Mouse (Mus musculus) small intestine, adult 2 months (tissue): ENCODE results near the gene Klf13. TPM values are rescaled to one million over a fixed set of nuclear protein-coding genes. Genes with fewer than 3 reads are reported as not detected.

ENCODE experiments used
- H3K27ac ChIP-seq: fragments of 200-500 bp; 2 replicates; pipeline ENCODE4 v1.5.1; 2012; ENCODE audit warnings: low read depth, low read length, control low read depth, inconsistent platforms; ENCODE audit not compliant: insufficient read depth
- H3K27me3 ChIP-seq: fragments of 200-500 bp; 2 replicates; pipeline ENCODE4 v1.6.1; 2012; ENCODE audit warnings: mild to moderate bottlenecking, moderate library complexity, low read length, inconsistent platforms; ENCODE audit not compliant: control insufficient read depth, insufficient read depth
- H3K36me3 ChIP-seq: fragments of 200-500 bp; 2 replicates; pipeline ENCODE4 v1.6.1; 2012; ENCODE audit warnings: mild to moderate bottlenecking, low read length, control low read depth, inconsistent platforms; ENCODE audit not compliant: control insufficient read depth, insufficient read depth
- H3K4me1 ChIP-seq: fragments of 200-500 bp; 2 replicates; pipeline ENCODE4 v1.6.1; 2012; ENCODE audit warnings: low read length, inconsistent platforms, mixed read lengths; ENCODE audit not compliant: control insufficient read depth, insufficient read depth, insufficient read length
- H3K4me3 ChIP-seq: fragments of 200-500 bp; 2 replicates; pipeline ENCODE4 v1.5.1; 2012; ENCODE audit warnings: low read depth, mild to moderate bottlenecking, control low read depth, inconsistent platforms, low read length, moderate library complexity
- CTCF ChIP-seq: fragments of 200-500 bp; IDR thresholded peaks from 2 replicates; pipeline ENCODE4 v1.5.1; 2012; ENCODE audit warnings: low read depth, mild to moderate bottlenecking, control low read depth, inconsistent platforms, low read length, moderate library complexity, mixed read lengths; ENCODE audit not compliant: insufficient replicate concordance, insufficient read length; ENCODE audit errors: extremely low read depth
- POLR2A ChIP-seq: fragments of 200-500 bp; IDR thresholded peaks from 2 replicates; pipeline ENCODE4 v1.6.1; 2012; ENCODE audit warnings: low read depth, mild to moderate bottlenecking, control low read depth, inconsistent platforms, low read length, moderate library complexity
- WGBS: fragments of 180-500 bp; shearing (Covaris S2); methylation state at CpG from one replicate; pipeline ENCODE4 v1.1.7; 2018; 5-methylcytosine and 5-hydroxymethylcytosine counted together
- polyA plus RNA-seq: library from polyadenylated mRNA; depleted of rRNA; stranded (reverse); fragments of >200 nt; gene quantifications from 2 replicates; pipeline ENCODE4 v1.2.3, GENCODE M21; 2012

Klf13 gene
- polyA plus RNA-seq, 1 experiment: 55.1 TPM

- 17% methylated on average over 3 of the region's 3 CpGs for WGBS
- peak overlapping the region; percentile 99 for H3K27ac ChIP-seq
- H3K4me3 ChIP-seq: no peak overlapping the region
Measured at GRCm38 (mm10) chr7:63897655-63898054, 41.1 kb downstream of the Klf13 start.

DNA sequence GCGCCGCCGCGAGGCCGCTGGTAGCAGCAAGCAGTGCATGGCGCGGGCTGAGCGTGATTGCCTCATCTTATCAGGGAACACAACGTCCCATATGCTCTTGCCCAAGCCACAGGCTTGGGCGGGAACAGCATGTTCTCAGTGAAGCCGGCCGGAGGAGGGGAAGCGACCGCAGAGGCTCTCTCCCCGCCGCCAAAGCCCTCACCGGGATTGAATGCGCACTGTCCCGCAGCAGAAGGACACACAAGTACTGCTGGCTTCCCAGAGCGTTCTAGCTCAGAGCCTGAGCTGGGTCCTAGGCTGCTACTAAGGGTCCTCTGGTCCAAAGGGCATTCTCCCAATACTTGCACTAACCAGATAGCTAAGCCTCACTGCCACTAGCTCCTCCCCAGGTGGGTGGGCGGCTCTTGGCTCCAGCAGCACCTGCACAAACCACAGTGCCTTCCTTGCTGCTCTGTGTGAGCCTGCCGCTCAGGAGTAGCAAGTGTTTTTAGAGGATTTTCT is 41.7 kb downstream of the Klf13 start:
- TF ChIP-seq CTCF (peak; percentile 49; the same call in 1 of the 2 replicates), POLR2A (no peak; the same call in 1 of the 2 replicates)
- H3K4me3 ChIP-seq: peak overlapping the region; percentile 56
- peaks cover 33% of the 10 kb centered on the region for H3K4me1 ChIP-seq
- H3K27ac ChIP-seq: peak overlapping the region; percentile 99
- under 1% methylated on average over 22 of the region's 22 CpGs for WGBS
- no peaks in the 10 kb centered on the region for H3K27me3 ChIP-seq
- H3K36me3 ChIP-seq: no peaks in the 10 kb centered on the region

More at GRCm38 (mm10) chr7:63897655-63898054, 41.1 kb downstream of the Klf13 start:
- peaks cover 35% of the 10 kb centered on the region for H3K4me1 ChIP-seq
- no peak for TF ChIP-seq POLR2A
- TF ChIP-seq CTCF: no peak
- no peaks in the 10 kb centered on the region for H3K36me3 ChIP-seq
- H3K27me3 ChIP-seq: no peaks in the 10 kb centered on the region

DNA sequence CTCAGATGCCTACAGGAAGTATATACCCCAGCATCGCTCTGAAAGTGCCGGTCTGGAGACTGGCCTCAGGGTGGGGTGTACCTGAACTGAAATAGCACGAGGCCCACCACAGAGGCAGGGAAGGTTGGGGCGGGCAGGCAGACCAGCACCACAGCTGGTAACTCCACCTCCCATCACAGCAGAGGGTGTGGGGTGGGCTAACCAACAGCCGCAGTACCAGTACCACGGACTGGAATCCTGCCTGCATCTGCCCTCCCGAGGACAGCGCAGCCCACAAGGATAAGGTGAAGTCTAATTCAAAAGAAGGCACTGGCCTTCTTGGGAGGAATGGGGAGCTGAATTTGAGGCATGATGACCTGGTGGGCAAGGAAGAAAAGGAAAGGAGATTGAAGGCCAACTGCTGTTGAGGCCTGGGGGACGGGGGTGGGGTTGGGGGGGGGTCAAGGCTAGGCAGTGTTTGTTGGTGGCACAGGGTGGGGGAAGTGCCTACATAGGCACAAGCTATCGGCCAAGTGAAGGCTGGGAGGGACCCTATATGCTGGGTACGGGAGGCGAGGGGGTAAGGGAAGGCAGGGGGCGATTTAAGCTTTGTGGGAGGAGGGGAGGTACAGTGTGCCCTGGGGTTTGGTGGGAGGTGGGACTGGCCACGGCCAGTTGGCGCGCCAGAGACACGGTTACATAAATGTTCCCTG is 42.3 kb downstream of the Klf13 start:
- Histone ChIP-seq H3K4me1 (peaks cover 32% of the 10 kb centered on the region), H3K27ac (peak overlapping the region; percentile 86), H3K4me3 (peak overlapping the region; percentile 56), H3K36me3 (peaks cover 1% of the 10 kb centered on the region; the same call in 1 of the 2 replicates), H3K27me3 (no peaks in the 10 kb centered on the region)
- TF ChIP-seq POLR2A (no peak), CTCF (no peak; the same call in 1 of the 2 replicates)
- WGBS: 23% methylated on average over 17 of the region's 17 CpGs

DNA sequence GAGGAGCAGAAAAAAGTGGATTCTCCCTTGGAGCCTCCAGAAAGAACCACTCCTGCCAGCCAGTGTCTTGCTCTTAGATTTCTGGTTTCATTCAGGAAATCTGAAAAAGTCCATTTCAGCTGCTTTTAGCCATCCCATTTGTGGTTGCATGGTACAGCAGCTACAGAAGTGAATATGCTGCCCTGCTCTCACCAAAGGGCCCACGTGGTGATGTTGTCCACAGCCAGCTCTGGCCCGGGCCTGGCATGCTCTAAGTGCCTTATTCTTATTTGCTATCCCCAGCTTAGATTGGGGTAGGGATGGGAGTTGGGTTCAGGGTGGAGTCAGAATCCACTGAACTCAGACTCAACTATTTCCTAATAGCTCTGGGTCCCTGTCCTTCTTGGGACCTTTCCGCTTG is 43.5 kb downstream of the Klf13 start:
- TF ChIP-seq POLR2A: no peak
- no peak for TF ChIP-seq CTCF
- no peaks in the 10 kb centered on the region for H3K27me3 ChIP-seq
- H3K27ac ChIP-seq: peak overlapping the region; percentile 13; the same call in 1 of the 2 replicates
- peaks cover 29% of the 10 kb centered on the region for H3K4me1 ChIP-seq
- 67% methylated on average over 3 of the region's 3 CpGs for WGBS
- peaks cover 12% of the 10 kb centered on the region for H3K36me3 ChIP-seq
- no peak overlapping the region for H3K4me3 ChIP-seq

DNA sequence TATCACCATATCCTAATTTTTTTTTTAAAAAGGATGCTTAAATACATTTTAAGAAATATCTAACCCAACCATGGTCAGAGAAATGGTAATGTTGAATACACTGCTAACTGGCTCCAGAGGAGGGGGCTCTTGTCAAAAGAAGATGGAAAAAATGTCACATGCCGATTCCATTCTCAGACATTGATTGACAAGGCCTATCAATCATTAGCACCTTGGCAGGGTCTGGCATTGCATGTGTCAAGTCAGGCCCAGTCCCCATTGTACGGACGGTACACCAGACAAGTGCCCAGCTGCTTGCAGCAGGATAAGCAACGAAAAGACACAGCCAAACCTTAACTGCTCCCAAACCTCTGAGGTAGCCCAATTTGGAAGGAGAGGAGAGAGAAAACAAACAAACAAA is 44.1 kb downstream of the Klf13 start:
- Histone ChIP-seq H3K36me3 (peaks cover 17% of the 10 kb centered on the region), H3K27me3 (no peaks in the 10 kb centered on the region), H3K27ac (no peak overlapping the region), H3K4me1 (peaks cover 29% of the 10 kb centered on the region), H3K4me3 (no peak overlapping the region)
- no peak for TF ChIP-seq POLR2A
- no peak for TF ChIP-seq CTCF
- WGBS: 69% methylated on average over 4 of the region's 4 CpGs

GRCm38 (mm10) chr7:63893729-63894128 is 45.0 kb downstream of the Klf13 start:
- H3K36me3 ChIP-seq: peaks cover 20% of the 10 kb centered on the region
- no peak for TF ChIP-seq POLR2A
- TF ChIP-seq CTCF: no peak
- H3K27ac ChIP-seq: no peak overlapping the region
- H3K27me3 ChIP-seq: no peaks in the 10 kb centered on the region
- peaks cover 27% of the 10 kb centered on the region for H3K4me1 ChIP-seq
- WGBS: 88% methylated on average over 4 of the region's 4 CpGs
- H3K4me3 ChIP-seq: no peak overlapping the region

DNA sequence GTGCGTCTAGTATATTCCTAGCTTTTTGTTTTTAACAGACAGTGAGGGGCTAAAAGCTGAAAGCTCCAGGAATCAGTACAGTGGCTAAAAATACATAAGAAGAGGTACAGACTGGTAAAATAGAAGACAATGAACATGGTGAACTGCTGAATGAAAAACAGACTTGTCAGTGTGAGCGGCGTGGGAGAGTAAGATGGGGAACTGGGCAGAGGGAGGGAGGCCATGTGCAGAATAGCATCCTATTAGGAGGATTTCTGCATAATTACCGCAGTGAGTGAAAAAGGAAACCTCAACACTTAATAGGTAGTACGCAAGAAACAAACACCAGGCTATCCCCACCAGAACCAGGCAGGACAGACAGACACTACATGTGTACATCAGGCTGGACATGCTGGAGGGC is 45.5 kb downstream of the Klf13 start:
- TF ChIP-seq CTCF: no peak
- no peak for TF ChIP-seq POLR2A
- Histone ChIP-seq H3K27me3 (no peaks in the 10 kb centered on the region), H3K36me3 (peaks cover 20% of the 10 kb centered on the region), H3K4me1 (peaks cover 23% of the 10 kb centered on the region), H3K4me3 (no peak overlapping the region), H3K27ac (no peak overlapping the region)
- 90% methylated on average over 5 of the region's 5 CpGs for WGBS

- 89% methylated on average over 43 of the region's 43 CpGs for WGBS
- peaks cover 23% of the 10 kb centered on the region for H3K36me3 ChIP-seq
Measured at GRCm38 (mm10) chr7:63891488-63892075, 47.1 kb downstream of the Klf13 start.

More at GRCm38 (mm10) chr7:63891488-63892075, 47.1 kb downstream of the Klf13 start:
- Histone ChIP-seq H3K27ac (no peak overlapping the region), H3K4me1 (peaks cover 9% of the 10 kb centered on the region), H3K4me3 (no peak overlapping the region), H3K27me3 (no peaks in the 10 kb centered on the region)
- TF ChIP-seq POLR2A: no peak
- TF ChIP-seq CTCF: no peak
